Mouse (Mus musculus): ENCODE data around the gene Zfp943. TPM values are rescaled to one million over a fixed set of nuclear protein-coding genes. Genes with fewer than 3 reads are reported as not detected.

Zfp943 gene
- polyA plus RNA-seq, 1 experiment from 2014 or later = 20.2 TPM

Other genes with a start within 250 kb of the Zfp943 start
- gene Zfp229, start 231.8 kb upstream of the Zfp943 start, polyA plus RNA-seq (2014; fragmentation: Nextera tagmentation; extraction: Ambion mirVana) = 8.4 and 10.4 TPM in 2 replicates
- gene Zfp820, start 116.8 kb upstream of the Zfp943 start, polyA plus RNA-seq (2014; fragmentation: Nextera tagmentation; extraction: Ambion mirVana) = 9.7 and 9.9 TPM in 2 replicates
- gene Zfp995, start 52.6 kb upstream of the Zfp943 start, polyA plus RNA-seq (2014; fragmentation: Nextera tagmentation; extraction: Ambion mirVana) = 6.8 and 7.1 TPM in 2 replicates
- 26.0 and 29.9 TPM in 2 replicates for gene Zfp942, start 88 bp upstream of the Zfp943 start, polyA plus RNA-seq (2014; fragmentation: Nextera tagmentation; extraction: Ambion mirVana)
- gene Zfp947, start 203.6 kb downstream of the Zfp943 start, polyA plus RNA-seq (2014; fragmentation: Nextera tagmentation; extraction: Ambion mirVana) = 2.1 and 2.3 TPM in 2 replicates

All from limb, embryonic 11.5 days (tissue).